Mouse (Mus musculus) B cell, adult (primary cell): Measurements from ENCODE around the gene 4930447F04Rik. TPM values are rescaled to one million over a fixed set of nuclear protein-coding genes. Genes with fewer than 3 reads are reported as not detected.

ENCODE experiments used
- total RNA-seq: library from RNA; stranded (reverse); gene quantifications from 4 replicates; pipeline ENCODE4 v1.2.4, GENCODE M21; 2023; ENCODE audit not compliant: inconsistent age

Gene 4930447F04Rik
- total RNA-seq: not detected in 4 replicates

GRCm38 (mm10) chrX:66304124-66304523, at the start of gene 4930447F04Rik:
Gene 4930447F04Rik (minus strand): TSS chrX:66304224.

